ENCODE assay signal across 17 mouse cellular contexts in genomic region chr5:29848091-29848490, GRCm38 (mm10).
"Had no signal": no experiment of that assay in that cellular context is flagged by ENCODE, and none has a peak within 500 bp of the region (broad histone marks: within the 10 kb centered on the region; RNA-seq: fewer than 3 reads in every experiment).

No protein-coding gene starts in this region.

- ATAC-seq: midbrain, embryonic 16.5 days had no signal

- H3K4me1 ChIP-seq: midbrain, embryonic 10.5 days; midbrain, embryonic 12.5 days; neural tube, embryonic 13.5 days; neural tube, embryonic 15.5 days had no signal

- H3K27ac ChIP-seq: midbrain, embryonic 10.5 days; midbrain, embryonic 12.5 days; neural tube, embryonic 13.5 days; neural tube, embryonic 15.5 days had no signal

- DNase-seq: lung, embryonic 14.5 days; lung, postnatal 10 days; lung, postnatal 4 days; midbrain, embryonic 14.5 days; retina, postnatal 1 day; right cerebral cortex, adult 18-20 months; right cerebral cortex, postnatal 25 days; spleen, adult 18-20 months; thymus, adult 18-20 months; thymus, postnatal 14 days; thymus, postnatal 36 days had no signal

- H3K4me3 ChIP-seq: midbrain, embryonic 10.5 days; midbrain, embryonic 12.5 days; myocyte; neural tube, embryonic 13.5 days; neural tube, embryonic 15.5 days had no signal
